Mouse (Mus musculus): ENCODE measurements around the gene Rsbn1l. TPM values are rescaled to one million over a fixed set of nuclear protein-coding genes. Genes with fewer than 3 reads are reported as not detected.

The Rsbn1l gene
- polyA plus RNA-seq, 1 experiment from 2014 or later: 28.7 TPM

- no peak for DNase-seq (ENCODE audit: low spot score)
Observed at GRCm38 (mm10) chr5:20905437-20905836, 50.8 kb downstream of the Rsbn1l start.

GRCm38 (mm10) chr5:20904647-20905046 lies 51.6 kb downstream of the Rsbn1l start:
- no peak for DNase-seq (ENCODE audit: low spot score)

- no peak for DNase-seq (ENCODE audit: low spot score)
Observed at GRCm38 (mm10) chr5:20897446-20898167, 58.6 kb downstream of the Rsbn1l start.

- DNase-seq (ENCODE audit: low spot score): no peak
Observed at GRCm38 (mm10) chr5:20884036-20884620, 72.1 kb downstream of the Rsbn1l start.

GRCm38 (mm10) chr5:20881915-20882800 lies 74.0 kb downstream of the Rsbn1l start, which contains the start of the genes Phtf2 and Tmem60:
TSS of gene Phtf2 (minus strand) at chr5:20882124.
TSS of gene Tmem60 (plus strand) at chr5:20882191.
- DNase-seq (ENCODE audit: low spot score): peak; percentile 99

GRCm38 (mm10) chr5:20880797-20881775 lies 75.1 kb downstream of the Rsbn1l start:
- DNase-seq (ENCODE audit: low spot score): peak; percentile 49

GRCm38 (mm10) chr5:20880386-20880785 lies 75.8 kb downstream of the Rsbn1l start:
- no peak for DNase-seq (ENCODE audit: low spot score)

- DNase-seq (ENCODE audit: low spot score): no peak
Observed at GRCm38 (mm10) chr5:20876934-20877426, 79.2 kb downstream of the Rsbn1l start.

- DNase-seq (ENCODE audit: low spot score): no peak
Observed at GRCm38 (mm10) chr5:20873146-20873545, 83.1 kb downstream of the Rsbn1l start.

- DNase-seq (ENCODE audit: low spot score): no peak
Observed at GRCm38 (mm10) chr5:20865193-20865755, 90.9 kb downstream of the Rsbn1l start.

- no peak for DNase-seq (ENCODE audit: low spot score)
Observed at GRCm38 (mm10) chr5:20864216-20864969, 91.8 kb downstream of the Rsbn1l start.

GRCm38 (mm10) chr5:20861901-20862300 lies 94.3 kb downstream of the Rsbn1l start:
- DNase-seq (ENCODE audit: low spot score): no peak

GRCm38 (mm10) chr5:20860565-20860964 lies 95.6 kb downstream of the Rsbn1l start:
- DNase-seq (ENCODE audit: low spot score): no peak

- no peak for DNase-seq (ENCODE audit: low spot score)
Observed at GRCm38 (mm10) chr5:20858404-20858803, 97.8 kb downstream of the Rsbn1l start.

GRCm38 (mm10) chr5:20855066-20855465 lies 101.1 kb downstream of the Rsbn1l start:
- no peak for DNase-seq (ENCODE audit: low spot score)

- no peak for DNase-seq (ENCODE audit: low spot score)
Observed at GRCm38 (mm10) chr5:20847010-20847409, 109.2 kb downstream of the Rsbn1l start.

- DNase-seq (ENCODE audit: low spot score): no peak
Observed at GRCm38 (mm10) chr5:20843816-20844215, 112.4 kb downstream of the Rsbn1l start.

- DNase-seq (ENCODE audit: low spot score): no peak
Observed at GRCm38 (mm10) chr5:20843405-20843804, 112.8 kb downstream of the Rsbn1l start.
